Mouse (Mus musculus): Measurements from ENCODE around the gene Gtpbp3. TPM values are rescaled to one million over a fixed set of nuclear protein-coding genes. Genes with fewer than 3 reads are reported as not detected.

Gtpbp3 gene
- 10.7 TPM for polyA plus RNA-seq (2017; shearing (Covaris generic))

DNA sequence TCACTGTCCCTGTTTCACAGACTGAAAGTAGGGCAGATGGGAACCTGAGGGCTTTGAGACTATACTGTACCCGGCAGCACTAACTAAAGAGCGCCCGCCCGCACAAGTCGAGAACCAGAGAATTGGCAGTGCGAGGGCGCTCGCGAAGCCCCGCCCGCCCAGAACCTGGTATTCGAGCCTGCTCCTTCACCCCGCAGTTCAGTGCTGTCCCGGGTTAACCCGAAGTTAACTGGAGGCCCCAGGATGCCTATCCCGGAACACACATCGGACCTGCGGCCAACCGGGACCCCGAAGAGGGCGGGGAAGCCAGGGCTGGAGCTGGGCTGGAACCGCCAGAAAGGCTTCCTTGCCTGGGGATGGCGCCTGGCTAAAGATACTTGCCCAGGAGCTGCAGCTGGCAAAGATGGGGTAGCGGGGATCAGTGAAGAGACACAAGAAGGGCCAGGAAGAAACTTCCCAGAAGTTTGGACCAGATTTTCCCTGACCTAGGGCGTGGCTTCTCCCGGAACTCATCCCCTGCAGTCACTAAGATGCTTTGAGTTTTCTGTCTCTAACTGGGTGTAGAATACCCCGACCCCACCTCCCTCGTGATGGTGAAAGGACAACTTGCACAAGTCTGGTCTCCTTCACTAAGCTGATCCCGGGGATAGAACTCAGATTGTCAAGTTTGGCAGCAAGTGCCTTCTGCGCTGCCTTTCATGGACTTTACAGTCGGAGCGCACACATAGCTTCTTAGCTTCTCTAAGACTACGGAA lies at the start of gene Gtpbp3:
Gtpbp3 (plus strand) TSS at position 413 of the 755 bp plus-strand sequence.

DNA sequence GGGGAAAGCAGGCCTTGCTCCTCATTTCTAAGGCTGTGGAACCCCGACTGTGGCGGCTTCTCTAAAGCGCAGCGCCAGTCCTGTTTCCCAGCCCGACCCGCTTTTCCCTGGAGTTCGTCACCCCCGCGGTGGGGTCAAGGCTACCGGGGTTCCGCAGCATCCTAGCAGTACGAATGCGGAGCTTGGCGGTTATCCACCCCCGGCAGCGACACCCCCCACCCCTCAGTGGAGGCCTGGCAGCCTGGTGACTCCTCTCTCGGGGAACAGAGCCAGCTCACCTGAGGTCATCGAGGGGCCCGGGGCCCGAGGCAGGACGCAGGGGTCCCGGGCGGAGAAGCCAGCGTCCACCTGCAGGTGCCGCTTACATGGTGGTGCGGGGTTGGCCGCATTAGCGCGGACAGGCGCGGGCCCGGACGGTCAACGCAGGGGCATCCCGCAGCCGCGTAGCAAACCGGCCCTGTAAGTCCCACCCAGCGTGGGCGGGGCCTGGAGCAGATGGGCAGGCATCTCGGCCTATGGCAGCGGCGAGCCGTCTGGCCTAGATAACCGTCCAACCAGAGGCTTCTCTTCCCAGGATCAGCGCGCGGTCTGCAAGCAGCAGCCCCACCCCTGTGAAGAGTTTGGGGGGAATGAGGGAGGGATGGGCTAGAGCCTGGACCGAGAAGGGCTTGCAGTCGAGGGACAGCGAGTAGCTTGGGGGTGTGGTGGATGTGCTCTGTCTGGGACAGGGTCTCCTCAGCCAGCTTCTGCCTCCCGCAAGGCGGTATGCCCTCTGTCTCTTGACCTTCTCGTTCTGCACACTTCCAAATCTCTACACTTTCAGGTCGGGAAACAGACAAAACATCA lies 24.5 kb upstream of the Gtpbp3 start, which contains the start of gene Abhd8:
Abhd8 (minus strand) TSS at position 468 of the 846 bp plus-strand sequence.

DNA sequence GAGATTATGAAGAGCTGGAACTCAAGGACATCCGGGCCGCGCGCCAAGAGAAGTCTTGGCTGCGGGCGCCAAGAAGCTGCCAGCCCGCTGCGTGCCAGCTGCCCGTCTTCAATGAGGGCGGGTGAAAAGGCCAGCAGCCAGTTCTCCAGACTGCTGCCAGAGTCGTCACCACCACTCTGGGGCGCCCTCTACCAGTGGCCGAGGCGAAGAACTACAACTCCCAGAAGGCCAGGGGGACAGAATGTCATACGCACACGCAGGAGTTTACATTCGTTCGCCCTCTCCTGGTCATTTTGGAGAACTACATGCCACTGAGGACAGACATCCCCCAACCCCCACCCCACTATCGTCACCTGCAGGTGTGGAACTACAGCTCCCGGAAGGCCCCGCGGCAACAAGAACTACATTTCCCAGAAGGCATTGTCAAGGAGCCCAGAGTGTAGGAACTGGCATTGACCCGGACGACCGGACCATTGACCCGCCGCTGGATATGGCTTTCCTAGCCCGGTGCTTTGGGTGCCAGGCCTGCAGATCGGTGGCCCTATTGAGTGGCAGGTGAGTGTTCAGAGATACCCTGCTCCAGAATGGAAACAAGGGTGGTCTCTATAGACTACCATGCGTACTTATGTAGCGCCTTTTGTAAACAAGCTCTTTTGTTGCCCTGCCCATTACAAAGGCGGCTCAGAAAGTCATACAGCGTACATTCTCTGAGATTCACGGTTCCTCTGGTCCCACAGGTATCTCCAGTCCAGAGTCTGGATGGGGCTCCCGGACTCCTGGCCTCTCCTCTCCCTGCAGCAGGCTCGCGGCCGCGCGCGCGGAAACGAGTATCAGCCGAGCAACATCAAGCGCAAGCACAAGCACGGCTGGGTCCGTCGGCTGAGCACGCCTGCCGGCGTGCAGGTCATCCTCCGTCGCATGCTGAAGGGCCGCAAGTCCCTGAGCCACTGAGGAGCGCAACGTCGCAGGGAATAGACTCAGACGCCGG lies 23.1 kb upstream of the Gtpbp3 start, which contains the start of gene Mrpl34:
Mrpl34 (plus strand) TSS at position 447 of the 988 bp plus-strand sequence.

DNA sequence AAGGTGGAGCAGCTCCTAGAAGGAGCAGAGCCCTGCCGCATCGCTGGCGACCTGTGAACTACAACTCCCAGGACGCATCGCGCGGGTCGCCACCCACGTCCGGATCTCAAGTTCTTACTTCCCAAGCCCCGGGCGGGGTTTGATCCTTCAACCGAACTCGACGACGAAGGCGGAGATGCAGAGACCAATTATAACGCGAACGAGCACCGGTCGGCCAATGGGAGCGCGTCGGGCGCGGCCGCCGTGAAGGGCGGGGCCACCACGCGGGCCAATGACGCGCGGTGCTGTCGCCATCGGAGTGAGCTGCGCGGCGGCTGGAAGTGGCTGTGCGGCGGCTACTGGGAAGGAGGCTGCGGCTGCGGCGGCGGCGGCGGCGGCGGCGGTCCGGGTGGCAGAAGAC lies 19.0 kb upstream of the Gtpbp3 start, which contains the start of gene Dda1:
Dda1 (plus strand) TSS at position 284 of the 400 bp plus-strand sequence.

DNA sequence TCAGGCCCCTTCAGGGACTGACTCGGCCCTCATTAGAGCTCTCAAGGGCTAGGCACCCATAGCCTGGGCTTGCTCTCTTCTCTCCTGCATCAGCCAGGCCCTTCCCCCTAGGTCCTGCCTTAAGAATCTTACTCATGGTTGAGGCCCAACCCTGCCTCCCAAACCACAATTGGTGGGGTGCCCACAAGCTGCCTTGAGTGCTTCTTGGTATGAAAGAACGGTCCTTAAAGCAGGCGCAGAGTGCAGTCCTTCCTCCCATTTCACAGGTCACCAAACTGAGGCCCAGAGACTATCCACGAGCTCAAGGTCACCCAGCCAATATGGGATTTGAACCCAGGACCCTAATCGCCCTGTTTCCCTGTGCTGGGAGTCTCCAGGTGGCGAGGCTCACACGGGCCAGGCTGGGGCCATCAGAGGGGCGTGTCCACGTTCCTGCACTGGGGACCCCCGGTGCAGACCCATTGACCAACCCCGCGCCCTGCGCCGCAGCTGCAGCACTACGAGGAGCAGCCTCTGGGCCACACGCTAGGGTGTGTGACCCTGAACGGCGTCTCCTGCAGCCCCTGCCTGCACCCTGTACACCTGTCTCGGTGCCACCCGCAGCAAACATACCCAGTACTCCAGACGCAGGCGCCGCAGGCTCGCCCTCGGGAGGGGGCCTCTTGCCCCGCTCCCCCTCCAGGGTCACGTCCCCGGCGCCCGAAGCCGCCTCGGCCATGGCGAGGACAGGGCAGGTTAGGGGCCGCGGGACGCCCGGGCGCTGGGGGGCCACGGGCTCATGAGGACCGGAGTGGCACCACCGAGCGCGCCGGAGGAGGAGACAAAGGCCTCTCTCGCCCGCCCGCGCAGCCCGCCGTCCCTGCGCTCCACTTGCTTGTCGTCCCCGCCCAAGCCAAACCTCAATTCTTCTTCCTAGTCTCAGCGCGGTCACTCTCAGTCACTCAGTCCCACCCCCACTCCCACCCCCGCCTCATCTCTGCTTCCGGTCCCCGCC lies 2.5 kb upstream of the Gtpbp3 start, which contains the start of gene Ano8:
Ano8 (minus strand) TSS at position 822 of the 994 bp plus-strand sequence.

DNA sequence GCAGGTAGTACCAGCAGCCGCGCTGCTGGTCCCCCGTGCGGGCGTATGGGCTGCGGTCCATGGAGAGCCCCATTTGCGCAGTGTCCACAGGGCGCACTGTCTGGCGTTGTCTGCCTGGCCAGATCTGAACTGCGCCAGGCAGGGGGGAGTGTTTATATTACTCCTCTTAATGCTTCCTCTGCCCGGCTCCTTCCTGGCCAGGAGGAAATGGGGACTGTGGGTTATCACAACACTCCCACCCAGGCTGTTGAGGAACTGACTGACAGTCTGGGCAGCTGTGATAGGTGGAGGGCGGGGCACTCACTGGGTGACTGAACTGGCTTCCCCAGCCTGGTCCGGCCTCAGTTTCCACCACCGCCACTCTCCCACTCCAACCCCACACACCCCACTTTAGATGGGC lies 23.7 kb downstream of the Gtpbp3 start, which contains the start of gene Plvap:
Plvap (minus strand) TSS at position 109 of the 400 bp plus-strand sequence.

DNA sequence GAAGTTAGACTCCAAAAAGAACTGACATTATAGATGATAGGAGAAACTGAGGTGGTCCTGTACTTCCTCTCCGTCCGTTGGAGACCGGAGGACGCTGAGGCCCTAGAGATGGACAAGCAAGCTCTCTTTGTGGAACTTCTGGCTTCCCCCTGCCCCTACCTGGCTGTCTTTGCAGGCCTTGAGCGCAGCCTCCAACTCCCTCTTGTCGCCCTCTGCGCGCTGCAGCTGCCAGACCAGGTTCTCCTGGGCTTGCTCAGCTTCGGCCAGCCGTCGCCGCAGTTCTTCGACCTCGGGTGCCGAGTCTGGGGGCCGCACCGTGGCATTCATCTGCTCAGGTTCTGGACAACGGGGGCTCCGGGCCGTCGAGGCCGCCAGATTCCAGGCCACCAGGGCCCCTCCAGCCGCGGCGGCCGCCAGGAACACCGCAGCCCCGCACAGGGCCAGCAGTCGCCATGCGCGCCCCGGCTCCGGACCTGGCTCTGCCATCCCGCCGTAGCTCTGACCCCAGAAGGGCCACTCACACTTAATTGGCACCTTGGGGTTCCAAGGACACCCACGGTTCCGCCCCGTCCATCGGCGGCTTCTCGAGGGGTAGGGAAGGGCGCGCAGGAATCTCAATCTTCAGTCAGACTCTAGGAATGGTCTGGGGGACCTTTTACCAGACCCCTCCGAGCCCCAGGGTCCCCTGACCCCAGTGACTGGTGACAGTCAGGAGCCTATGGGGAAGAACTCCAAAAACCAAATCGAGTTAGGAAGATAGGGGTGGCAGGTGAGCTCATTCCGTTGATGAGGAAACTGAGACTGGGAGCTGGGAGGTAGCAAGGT lies 37.5 kb downstream of the Gtpbp3 start, which contains the start of gene Ccdc194:
Ccdc194 (minus strand) TSS at position 486 of the 825 bp plus-strand sequence.

DNA sequence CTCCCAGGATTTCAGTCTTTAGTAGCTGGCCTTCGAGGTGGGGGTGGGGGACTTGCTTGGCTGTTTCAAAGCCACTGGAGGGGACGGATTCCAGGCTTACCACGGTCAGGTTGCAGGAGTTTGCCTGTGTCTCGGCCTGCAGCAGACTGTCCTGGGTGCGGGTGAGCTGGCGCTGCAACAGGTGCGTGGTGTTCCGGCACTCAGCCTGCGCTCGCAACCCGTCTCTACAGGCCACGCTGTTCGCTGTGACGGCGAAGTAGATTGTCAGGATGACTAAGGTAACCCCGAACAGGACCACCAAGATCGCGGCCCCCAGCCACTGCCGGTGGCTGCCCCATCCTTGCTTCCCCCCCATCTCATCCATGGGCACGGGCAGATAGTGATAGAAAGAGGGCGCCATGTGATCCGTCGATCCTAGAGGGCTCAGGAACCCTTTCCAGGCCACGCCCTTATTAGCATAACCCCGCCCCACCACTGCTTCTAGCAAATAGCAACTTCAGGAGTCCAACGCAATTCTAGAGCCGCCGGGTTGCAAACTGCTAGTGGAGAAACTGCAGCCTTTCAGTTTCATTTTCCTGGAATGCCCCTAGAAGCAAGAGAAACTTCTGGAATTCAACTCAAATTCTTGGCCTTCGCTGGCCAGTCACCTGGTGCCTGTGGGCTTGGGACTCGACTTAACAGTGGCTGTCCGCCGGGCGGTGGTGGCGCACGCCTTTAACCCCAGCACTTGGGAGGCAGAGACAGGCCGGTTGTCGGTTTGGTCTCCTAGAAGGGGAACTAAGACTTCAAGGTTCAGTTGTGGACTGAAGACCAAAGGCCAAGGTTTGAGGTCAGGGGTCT lies 49.3 kb downstream of the Gtpbp3 start, which contains the start of gene Bst2:
Bst2 (minus strand) TSS at position 429 of the 840 bp plus-strand sequence.

DNA sequence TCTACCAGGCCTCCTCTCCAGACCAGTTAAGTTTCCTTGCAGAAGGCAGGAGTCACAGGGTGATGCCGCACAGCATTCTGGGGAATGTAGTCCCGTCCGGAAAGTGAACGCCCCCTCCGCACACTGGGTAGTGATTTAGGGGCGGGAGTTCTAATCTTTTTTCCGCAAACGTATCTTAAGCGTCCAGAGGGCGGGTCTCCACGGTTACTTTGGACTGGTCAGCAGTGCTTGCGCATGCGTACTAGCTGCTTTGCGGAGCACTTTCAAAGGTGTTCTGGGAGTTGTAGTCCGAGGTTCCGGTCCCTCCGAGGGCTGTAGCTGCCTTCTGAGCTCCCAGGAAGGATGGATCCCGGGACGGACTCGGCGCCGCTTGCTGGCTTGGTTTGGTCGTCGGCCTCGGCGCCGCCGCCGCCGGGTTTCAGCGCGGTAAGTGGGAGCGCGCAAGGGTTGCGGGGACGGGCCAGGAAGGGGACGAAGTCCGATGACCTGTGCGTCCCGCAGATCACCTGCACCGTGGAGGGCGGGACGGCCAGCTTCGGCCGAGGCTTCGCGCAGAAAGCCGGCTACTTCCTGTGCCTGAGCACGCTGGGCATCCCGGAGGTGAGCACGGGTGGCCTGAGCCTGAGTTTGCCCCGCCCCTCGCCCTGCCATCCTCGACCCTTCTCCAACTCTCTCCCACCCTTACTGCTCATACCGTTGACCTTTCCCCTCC lies 54.9 kb downstream of the Gtpbp3 start, which contains the start of gene Mvb12a:
Mvb12a (plus strand) TSS at position 291 of the 712 bp plus-strand sequence.

Other genes with a start within 250 kb of the Gtpbp3 start
- gene Myo9b, start 215.4 kb upstream of the Gtpbp3 start, polyA plus RNA-seq (2017; shearing (Covaris generic)): 63.8 TPM
- 36.5 TPM for gene Haus8, start 215.2 kb upstream of the Gtpbp3 start, polyA plus RNA-seq (2017; shearing (Covaris generic))
- 143 TPM for gene Use1, start 121.3 kb upstream of the Gtpbp3 start, polyA plus RNA-seq (2017; shearing (Covaris generic))
- gene Ocel1, start 116.8 kb upstream of the Gtpbp3 start, polyA plus RNA-seq (2017; shearing (Covaris generic)): 19.0 TPM
- 8.1 TPM for gene Nr2f6, start 106.1 kb upstream of the Gtpbp3 start, polyA plus RNA-seq (2017; shearing (Covaris generic))
- 0.26 TPM for gene Ushbp1, start 92.3 kb upstream of the Gtpbp3 start, polyA plus RNA-seq (2017; shearing (Covaris generic))
- gene Babam1, start 91.2 kb upstream of the Gtpbp3 start, polyA plus RNA-seq (2017; shearing (Covaris generic)): 116 TPM
- 1.4 TPM for gene Ankle1, start 82.1 kb upstream of the Gtpbp3 start, polyA plus RNA-seq (2017; shearing (Covaris generic))
- gene Abhd8, start 24.4 kb upstream of the Gtpbp3 start, polyA plus RNA-seq (2017; shearing (Covaris generic)): 156 TPM
- 72.6 TPM for gene Mrpl34, start 23.1 kb upstream of the Gtpbp3 start, polyA plus RNA-seq (2017; shearing (Covaris generic))
- gene Dda1, start 18.9 kb upstream of the Gtpbp3 start, polyA plus RNA-seq (2017; shearing (Covaris generic)): 106 TPM
- gene Ano8, start 2.1 kb upstream of the Gtpbp3 start, polyA plus RNA-seq (2017; shearing (Covaris generic)): 16.2 TPM
- 0.55 TPM for gene Plvap, start 23.6 kb downstream of the Gtpbp3 start, polyA plus RNA-seq (2017; shearing (Covaris generic))
- gene Ccdc194, start 37.6 kb downstream of the Gtpbp3 start, polyA plus RNA-seq (2017; shearing (Covaris generic)): 0.19 TPM
- gene Bst2, start 49.4 kb downstream of the Gtpbp3 start, polyA plus RNA-seq (2017; shearing (Covaris generic)): 116 TPM
- gene Mvb12a, start 54.8 kb downstream of the Gtpbp3 start, polyA plus RNA-seq (2017; shearing (Covaris generic)): 96.2 TPM
- 2.2 TPM for gene Tmem221, start 70.8 kb downstream of the Gtpbp3 start, polyA plus RNA-seq (2017; shearing (Covaris generic))
- 0.25 TPM for gene Nxnl1, start 78.5 kb downstream of the Gtpbp3 start, polyA plus RNA-seq (2017; shearing (Covaris generic))
- gene Slc27a1, start 80.8 kb downstream of the Gtpbp3 start, polyA plus RNA-seq (2017; shearing (Covaris generic)): 15.6 TPM
- gene Pgls, start 104.1 kb downstream of the Gtpbp3 start, polyA plus RNA-seq (2017; shearing (Covaris generic)): 115 TPM
- gene Fam129c, start 109.5 kb downstream of the Gtpbp3 start, polyA plus RNA-seq (2017; shearing (Covaris generic)): 13.0 TPM
- gene Colgalt1, start 122.9 kb downstream of the Gtpbp3 start, polyA plus RNA-seq (2017; shearing (Covaris generic)): 51.1 TPM
- 0.63 TPM for gene Unc13a, start 183.7 kb downstream of the Gtpbp3 start, polyA plus RNA-seq (2017; shearing (Covaris generic))
- gene Jak3, start 188.2 kb downstream of the Gtpbp3 start, polyA plus RNA-seq (2017; shearing (Covaris generic)): 166 TPM
- gene Insl3, start 201.1 kb downstream of the Gtpbp3 start, polyA plus RNA-seq (2017; shearing (Covaris generic)): 47.0 TPM
- 6.1 TPM for gene B3gnt3, start 213.7 kb downstream of the Gtpbp3 start, polyA plus RNA-seq (2017; shearing (Covaris generic))
- 249 TPM for gene Fcho1, start 237.6 kb downstream of the Gtpbp3 start, polyA plus RNA-seq (2017; shearing (Covaris generic))

Data from CD4-positive, CD25-positive, alpha-beta regulatory T cell (primary cell).